Mouse (Mus musculus) olfactory bulb, adult 2 months (tissue): ENCODE data around the gene Vkorc1. TPM values are rescaled to one million over a fixed set of nuclear protein-coding genes. Genes with fewer than 3 reads are reported as not detected.
"Not testable (repeated sequence)": the region's sequence is repeated elsewhere in the genome, so short reads cannot be mapped to it uniquely, and the experiment has no call there.

ENCODE experiments used
- H3K27ac ChIP-seq: fragments of 200-500 bp; 2 replicates; pipeline ENCODE4 v1.5.1; 2012; ENCODE audit warnings: low read depth, low read length; ENCODE audit not compliant: insufficient read depth
- H3K4me1 ChIP-seq: fragments of 200-500 bp; 2 replicates; pipeline ENCODE4 v1.6.1; 2012; ENCODE audit warnings: low read length; ENCODE audit not compliant: control insufficient read depth, insufficient read depth
- H3K4me3 ChIP-seq: fragments of 200-500 bp; 2 replicates; pipeline ENCODE4 v1.5.1; 2012; ENCODE audit warnings: mild to moderate bottlenecking, low read depth, low read length, moderate library complexity; ENCODE audit not compliant: insufficient read depth
- CTCF ChIP-seq: fragments of 200-500 bp; IDR thresholded peaks from 2 replicates; pipeline ENCODE4 v1.5.1; 2012; ENCODE audit warnings: low read depth, mild to moderate bottlenecking, low read length, moderate library complexity; ENCODE audit not compliant: insufficient read depth
- POLR2A ChIP-seq: fragments of 200-500 bp; IDR thresholded peaks from 2 replicates; pipeline ENCODE4 v1.6.1; 2012; ENCODE audit warnings: mild to moderate bottlenecking, low read depth, low read length, moderate library complexity; ENCODE audit not compliant: insufficient read depth
- WGBS: fragments of 180-500 bp; shearing (Covaris S2); methylation state at CpG from one replicate; pipeline ENCODE4 v1.1.7; 2018; 5-methylcytosine and 5-hydroxymethylcytosine counted together
- polyA plus RNA-seq: library from polyadenylated mRNA; stranded (reverse); fragments of >200 nt; gene quantifications from 2 replicates; pipeline ENCODE4 v1.2.4, GENCODE M21; 2012; ENCODE audit warnings: low replicate concordance; ENCODE audit not compliant: missing spikeins, insufficient read depth, insufficient read length

The Vkorc1 gene
- polyA plus RNA-seq, 1 experiment: not detected

- H3K4me3 ChIP-seq: peak within 1 kb of the TSS; percentile 91
- peak within 1 kb of the TSS; percentile 97 for H3K27ac ChIP-seq
- whole genome bisulfite sequencing: 4% methylated on average over 38 of the region's 38 CpGs
- peaks cover 12% of the 10 kb centered on the region for H3K4me1 ChIP-seq
- TF ChIP-seq POLR2A: peak; percentile 79
- TF ChIP-seq CTCF: no peak
These were observed 8.8 kb upstream of the Vkorc1 start, which contains the start of gene Bckdk for GRCm38 (mm10) chr7:127903971-127904796. Bckdk (plus strand) TSS chr7:127904082.

GRCm38 (mm10) chr7:127901772-127902171 is 6.4 kb upstream of the Vkorc1 start:
- peaks cover 12% of the 10 kb centered on the region for H3K4me1 ChIP-seq
- TF ChIP-seq CTCF (no peak), POLR2A (no peak)

GRCm38 (mm10) chr7:127899997-127900396 is 4.6 kb upstream of the Vkorc1 start:
- Histone ChIP-seq H3K4me3 (no peak overlapping the region), H3K4me1 (peaks cover 8% of the 10 kb centered on the region), H3K27ac (no peak overlapping the region)
- WGBS: 45% methylated on average over 7 of the region's 7 CpGs
- TF ChIP-seq POLR2A (no peak), CTCF (no peak)

More at GRCm38 (mm10) chr7:127901772-127902171, 6.4 kb upstream of the Vkorc1 start:
- no peak overlapping the region for H3K27ac ChIP-seq
- no peak overlapping the region for H3K4me3 ChIP-seq
- 78% methylated on average over 2 of the region's 2 CpGs for WGBS

- no peak overlapping the region for H3K4me3 ChIP-seq
- H3K27ac ChIP-seq: no peak overlapping the region
- WGBS: 37% methylated on average over 10 of the region's 10 CpGs
- H3K4me1 ChIP-seq: peaks cover 6% of the 10 kb centered on the region
- no peak for TF ChIP-seq POLR2A
These were observed 3.0 kb upstream of the Vkorc1 start for GRCm38 (mm10) chr7:127898179-127898956.

GRCm38 (mm10) chr7:127897542-127897941 is 2.1 kb upstream of the Vkorc1 start:
- TF ChIP-seq CTCF (no peak), POLR2A (no peak)
- Histone ChIP-seq H3K4me3 (no peak overlapping the region), H3K27ac (no peak overlapping the region), H3K4me1 (peaks cover 6% of the 10 kb centered on the region)
- WGBS: 85% methylated on average over 7 of the region's 7 CpGs

GRCm38 (mm10) chr7:127896384-127896783 is 967 bp upstream of the Vkorc1 start:
- WGBS: 55% methylated on average over 13 of the region's 13 CpGs
- H3K27ac ChIP-seq: no peak overlapping the region
- no peak for TF ChIP-seq CTCF
- TF ChIP-seq POLR2A: no peak
- H3K4me1 ChIP-seq: peaks cover 6% of the 10 kb centered on the region
- no peak overlapping the region for H3K4me3 ChIP-seq

GRCm38 (mm10) chr7:127895891-127896290 is 474 bp upstream of the Vkorc1 start:
- not testable (repeated sequence) for H3K4me3 ChIP-seq, H3K27ac ChIP-seq, H3K4me1 ChIP-seq
- 67% methylated on average over 7 of the region's 7 CpGs for whole genome bisulfite sequencing

GRCm38 (mm10) chr7:127894480-127894879 is 937 bp downstream of the Vkorc1 start:
- Histone ChIP-seq H3K4me1 (peaks cover 6% of the 10 kb centered on the region), H3K4me3 (0 out of 2 replicates have a peak overlapping the region, but pooled peaks have one; percentile 86), H3K27ac (no peak overlapping the region)
- TF ChIP-seq CTCF (no peak), POLR2A (no peak)
- WGBS: 82% methylated on average over 5 of the region's 5 CpGs

GRCm38 (mm10) chr7:127890798-127891197 is 4.6 kb downstream of the Vkorc1 start, which contains the start of gene Prss53:
Prss53 (minus strand) TSS chr7:127890970.
- no peak within 1 kb of the TSS for H3K27ac ChIP-seq
- 34% methylated on average over 4 of the region's 4 CpGs for WGBS
- no peak within 1 kb of the TSS for H3K4me3 ChIP-seq
- H3K4me1 ChIP-seq: peaks cover 8% of the 10 kb centered on the region
- TF ChIP-seq POLR2A (no peak), CTCF (no peak)
